22 mouse cellular contexts compared by ENCODE assay signal in genomic region chr13:63010345-63011090, GRCm38 (mm10). TPM values are rescaled to one million over a fixed set of nuclear protein-coding genes. Genes with fewer than 3 reads are reported as not detected.
A peak's percentile ranks its signal among the peaks of the same experiment; 100 is the strongest.
DNase-seq lines count a peak whose midpoint lies in the region; ATAC-seq and TF ChIP-seq lines count a peak whose summit lies in the region.
"Had no signal": no experiment of that assay in that cellular context is flagged by ENCODE, and none has a peak within 500 bp of the region (broad histone marks: within the 10 kb centered on the region; RNA-seq: fewer than 3 reads in every experiment).

No protein-coding gene starts in this region.

- peak; percentile 39 for DNase-seq in adrenal gland, adult 2 months
- no peak for DNase-seq in adrenal gland, adult 18-20 months (ENCODE audit: low spot score in 2 of 2)
- DNase-seq in kidney, adult 2 months, result peak; percentile 16
- DNase-seq in kidney, postnatal 14 days, result no peak
- DNase-seq in 416B (ENCODE audit: low read depth), result peak; percentile 49
- peak; percentile 59 for DNase-seq in embryonic facial prominence, embryonic 14.5 days (ENCODE audit: low spot score)
- DNase-seq in spleen, postnatal 36 days (ENCODE audit: low spot score in 2 of 2), result no peak
- no peak for DNase-seq in right cerebral cortex, postnatal 10 days (ENCODE audit: low spot score in 2 of 2)
- DNase-seq: cerebellum, adult 2 months; cerebellum, postnatal 36 days; kidney, postnatal 4 days; layer of hippocampus, adult 9-11 months; thymus, postnatal 36 days had no signal

- no peak overlapping the region for H3K4me2 ChIP-seq in embryonic facial prominence, embryonic 14.5 days (ENCODE audit: low read depth, low read length)
- H3K4me2 ChIP-seq: heart, embryonic 12.5 days; hindbrain, embryonic 13.5 days; intestine, embryonic 15.5 days; liver, embryonic 15.5 days; midbrain, embryonic 12.5 days; neural tube, embryonic 12.5 days had no signal

- no peak overlapping the region for H3K9ac ChIP-seq in embryonic facial prominence, embryonic 14.5 days (ENCODE audit: low read depth, low read length)
- H3K9ac ChIP-seq: heart, embryonic 12.5 days; hindbrain, embryonic 13.5 days; intestine, embryonic 15.5 days; liver, embryonic 15.5 days; midbrain, embryonic 12.5 days; neural tube, embryonic 12.5 days had no signal

- WGBS in kidney, adult 2 months, result 71% methylated on average over 2 of the region's 2 CpGs
- WGBS in embryonic facial prominence, embryonic 14.5 days, result 57% methylated on average over 2 of the region's 2 CpGs

- H3K27ac ChIP-seq in kidney, adult 2 months (ENCODE audit: insufficient read depth, low read depth, low read length), result no peak overlapping the region
- H3K27ac ChIP-seq in embryonic facial prominence, embryonic 14.5 days (replicated peaks; ENCODE audit: low read depth, low read length), result peak overlapping the region; percentile 24
- H3K27ac ChIP-seq: hindbrain, embryonic 13.5 days; intestine, embryonic 15.5 days; liver, embryonic 15.5 days; macrophage; midbrain, embryonic 12.5 days; neural tube, embryonic 12.5 days had no signal

- H3K4me3 ChIP-seq in kidney, adult 2 months (ENCODE audit: insufficient read depth, low read depth, low read length), result no peak overlapping the region
- H3K4me3 ChIP-seq in embryonic facial prominence, embryonic 14.5 days (ENCODE audit: low read depth, low read length), result no peak overlapping the region
- H3K4me3 ChIP-seq: heart, embryonic 12.5 days; hindbrain, embryonic 13.5 days; intestine, embryonic 15.5 days; liver, embryonic 15.5 days; midbrain, embryonic 12.5 days; neural tube, embryonic 12.5 days had no signal

- H3K4me1 ChIP-seq in kidney, adult 2 months (ENCODE audit: control insufficient read depth, insufficient read depth, low read length), result 0 out of 2 replicates have a peak, but pooled peaks cover 2% of the 10 kb centered on the region
- peaks cover 11% of the 10 kb centered on the region; the same call in 1 of the 2 replicates for H3K4me1 ChIP-seq in embryonic facial prominence, embryonic 14.5 days (ENCODE audit: control insufficient read depth, insufficient read depth, low read length)
- H3K4me1 ChIP-seq: intestine, embryonic 15.5 days; liver, embryonic 15.5 days; midbrain, embryonic 12.5 days; neural tube, embryonic 12.5 days had no signal

- no peak for TF ChIP-seq CTCF in kidney, adult 2 months (conservative IDR thresholded peaks at IDR 0.05; ENCODE audit: insufficient read depth, insufficient read length, low read depth, low read length)

- no peak for TF ChIP-seq POLR2A in kidney, adult 2 months (IDR thresholded peaks at IDR 0.05; ENCODE audit: low read depth, low read length)

- peak; percentile 30; the same call in 1 of the 2 replicates for ATAC-seq in embryonic facial prominence, embryonic 14.5 days (ENCODE audit: low read depth)
- ATAC-seq: forebrain, embryonic 16.5 days; intestine, embryonic 15.5 days had no signal

- H3K36me3 ChIP-seq in kidney, adult 2 months (ENCODE audit: control insufficient read depth, insufficient read depth, low read length), result no peaks in the 10 kb centered on the region
- no peaks in the 10 kb centered on the region for H3K36me3 ChIP-seq in embryonic facial prominence, embryonic 14.5 days (ENCODE audit: control insufficient read depth, insufficient read depth, low read length)
- H3K36me3 ChIP-seq: heart, embryonic 12.5 days; intestine, embryonic 15.5 days; liver, embryonic 15.5 days; midbrain, embryonic 12.5 days; neural tube, embryonic 12.5 days had no signal

- no peaks in the 10 kb centered on the region for H3K9me3 ChIP-seq in embryonic facial prominence, embryonic 14.5 days (ENCODE audit: control insufficient read depth, low read length)
- H3K9me3 ChIP-seq: heart, embryonic 12.5 days; hindbrain, embryonic 13.5 days; intestine, embryonic 15.5 days; liver, embryonic 15.5 days; midbrain, embryonic 12.5 days; neural tube, embryonic 12.5 days had no signal

- no peaks in the 10 kb centered on the region for H3K27me3 ChIP-seq in kidney, adult 2 months (replicated peaks; ENCODE audit: control insufficient read depth, insufficient read depth, low read length)
- H3K27me3 ChIP-seq in embryonic facial prominence, embryonic 14.5 days (replicated peaks; ENCODE audit: control insufficient read depth, insufficient read depth, low read length), result no peaks in the 10 kb centered on the region
- H3K27me3 ChIP-seq: CH12.LX; heart, embryonic 12.5 days; hindbrain, embryonic 13.5 days; intestine, embryonic 15.5 days; liver, embryonic 15.5 days; midbrain, embryonic 12.5 days; neural tube, embryonic 12.5 days had no signal

RNA-seq across cellular contexts. Expression of gene 2010111I01Rik, which starts 45.8 kb away (rescaled TPM):
- 10 to 100 TPM; 62.1 to 99.2 TPM for total RNA-seq in adrenal gland, adult 2 months (2021)
- polyA plus RNA-seq in adrenal gland, adult 2 months (2012; rRNA removed), result 39.4 and 39.9 TPM in 2 replicates
- 100 to 1,000 TPM in 1 of 2 experiments, 10 to 100 TPM in 1; 93.2 to 108 TPM for total RNA-seq in adrenal gland, adult 18-20 months (2021)
- polyA plus RNA-seq in kidney, adult 2 months (2012; rRNA removed), result 84.5 and 94.1 TPM in 2 replicates
- 144 and 166 TPM in 2 replicates for polyA plus RNA-seq in embryonic facial prominence, embryonic 14.5 days (2014; fragmentation: Nextera tagmentation; extraction: Ambion mirVana)

Comparison
In these comparisons a context has a peak if more than half of its experiments do, and no peak if none do; other contexts are left out.
1. DNase-seq: peak in adrenal gland, adult 2 months (single experiment), kidney, adult 2 months (single experiment), 416B (single experiment) and embryonic facial prominence, embryonic 14.5 days (single experiment); none in adrenal gland, adult 18-20 months (0 of 2), kidney, postnatal 14 days (single experiment), spleen, postnatal 36 days (0 of 2) and right cerebral cortex, postnatal 10 days (0 of 2).